Mouse (Mus musculus): ENCODE measurements around the gene Abcb6. TPM values are rescaled to one million over a fixed set of nuclear protein-coding genes. Genes with fewer than 3 reads are reported as not detected.
A peak's percentile ranks its signal among the peaks of the same experiment; 100 is the strongest.

Abcb6 gene
- polyA plus RNA-seq, 1 experiment from 2014 or later = 12.9 TPM

GRCm38 (mm10) chr1:75136293-75136692, 43.9 kb downstream of the Abcb6 start:
- no peaks in the 10 kb centered on the region for H3K9me3 ChIP-seq (ENCODE audit: control insufficient read depth, low read depth, low read length)
- peaks cover 34% of the 10 kb centered on the region for H3K36me3 ChIP-seq (ENCODE audit: control insufficient read depth, insufficient read depth, low read length)
- H3K9ac ChIP-seq (replicated peaks; ENCODE audit: low read depth, low read length) = no peak overlapping the region
- no peaks in the 10 kb centered on the region for H3K27me3 ChIP-seq (ENCODE audit: control insufficient read depth, insufficient read depth, low read length)
- H3K4me2 ChIP-seq (replicated peaks; ENCODE audit: low read depth, low read length) = no peak overlapping the region
- H3K4me1 ChIP-seq (ENCODE audit: control insufficient read depth, insufficient read depth, low read length) = peaks cover 6% of the 10 kb centered on the region; the same call in 1 of the 2 replicates
- no peak overlapping the region for H3K27ac ChIP-seq (ENCODE audit: low read length)
- WGBS = 60% methylated on average over 6 of the region's 6 CpGs
- no peak overlapping the region for H3K4me3 ChIP-seq (ENCODE audit: low read depth, low read length)
- no peak for ATAC-seq (ENCODE audit: insufficient number of reproducible peaks, insufficient read depth, low FRiP score, low read depth)

- Histone ChIP-seq H3K4me1 (ENCODE audit: control insufficient read depth, insufficient read depth, low read length) (no peaks in the 10 kb centered on the region), H3K9ac (replicated peaks; ENCODE audit: low read depth, low read length) (no peak within 1 kb of the TSS), H3K27me3 (ENCODE audit: control insufficient read depth, insufficient read depth, low read length) (no peaks in the 10 kb centered on the region), H3K9me3 (ENCODE audit: control insufficient read depth, low read depth, low read length) (no peaks in the 10 kb centered on the region), H3K4me3 (ENCODE audit: low read depth, low read length) (no peak within 1 kb of the TSS), H3K36me3 (ENCODE audit: control insufficient read depth, insufficient read depth, low read length) (peaks cover 24% of the 10 kb centered on the region; the same call in 1 of the 2 replicates), H3K27ac (ENCODE audit: low read length) (no peak within 1 kb of the TSS), H3K4me2 (replicated peaks; ENCODE audit: low read depth, low read length) (no peak within 1 kb of the TSS)
- no peak; the same call in 1 of the 2 replicates for ATAC-seq (ENCODE audit: insufficient number of reproducible peaks, insufficient read depth, low FRiP score, low read depth)
- WGBS = 49% methylated on average over 12 of the region's 12 CpGs
Measured at GRCm38 (mm10) chr1:75133421-75134207, 46.6 kb downstream of the Abcb6 start, which contains the start of gene Slc23a3. TSS of gene Slc23a3 (minus strand) at chr1:75133890.

GRCm38 (mm10) chr1:75128641-75129040, 51.6 kb downstream of the Abcb6 start:
- no peaks in the 10 kb centered on the region for H3K9me3 ChIP-seq (ENCODE audit: control insufficient read depth, low read depth, low read length)
- ATAC-seq (ENCODE audit: insufficient number of reproducible peaks, insufficient read depth, low FRiP score, low read depth) = no peak
- H3K36me3 ChIP-seq (ENCODE audit: control insufficient read depth, insufficient read depth, low read length) = no peaks in the 10 kb centered on the region
- peaks cover 6% of the 10 kb centered on the region; the same call in 1 of the 2 replicates for H3K4me1 ChIP-seq (ENCODE audit: control insufficient read depth, insufficient read depth, low read length)
- H3K4me3 ChIP-seq (ENCODE audit: low read depth, low read length) = no peak overlapping the region
- no peak overlapping the region for H3K9ac ChIP-seq (replicated peaks; ENCODE audit: low read depth, low read length)
- no peak overlapping the region for H3K27ac ChIP-seq (ENCODE audit: low read length)
- no peak overlapping the region for H3K4me2 ChIP-seq (replicated peaks; ENCODE audit: low read depth, low read length)
- no peaks in the 10 kb centered on the region for H3K27me3 ChIP-seq (ENCODE audit: control insufficient read depth, insufficient read depth, low read length)
- WGBS = 74% methylated on average over 3 of the region's 3 CpGs

- Histone ChIP-seq H3K27ac (ENCODE audit: low read length) (peak overlapping the region; percentile 94), H3K4me2 (replicated peaks; ENCODE audit: low read depth, low read length) (peak overlapping the region; percentile 41), H3K27me3 (ENCODE audit: control insufficient read depth, insufficient read depth, low read length) (no peaks in the 10 kb centered on the region), H3K9ac (replicated peaks; ENCODE audit: low read depth, low read length) (no peak overlapping the region), H3K4me3 (ENCODE audit: low read depth, low read length) (peak overlapping the region; percentile 27), H3K9me3 (ENCODE audit: control insufficient read depth, low read depth, low read length) (no peaks in the 10 kb centered on the region), H3K36me3 (ENCODE audit: control insufficient read depth, insufficient read depth, low read length) (no peaks in the 10 kb centered on the region), H3K4me1 (ENCODE audit: control insufficient read depth, insufficient read depth, low read length) (peaks cover 6% of the 10 kb centered on the region; the same call in 1 of the 2 replicates)
- ATAC-seq (ENCODE audit: insufficient number of reproducible peaks, insufficient read depth, low FRiP score, low read depth) = no peak
- 27% methylated on average over 5 of the region's 5 CpGs for WGBS
Measured at GRCm38 (mm10) chr1:75125418-75125817, 54.8 kb downstream of the Abcb6 start.

GRCm38 (mm10) chr1:75124346-75125321, 55.6 kb downstream of the Abcb6 start, which contains the start of gene Nhej1:
TSS of gene Nhej1 (minus strand) at chr1:75125200.
- no peaks in the 10 kb centered on the region for H3K36me3 ChIP-seq (ENCODE audit: control insufficient read depth, insufficient read depth, low read length)
- no peaks in the 10 kb centered on the region for H3K27me3 ChIP-seq (ENCODE audit: control insufficient read depth, insufficient read depth, low read length)
- peak within 1 kb of the TSS; percentile 46 for H3K4me2 ChIP-seq (replicated peaks; ENCODE audit: low read depth, low read length)
- H3K4me1 ChIP-seq (ENCODE audit: control insufficient read depth, insufficient read depth, low read length) = peaks cover 6% of the 10 kb centered on the region; the same call in 1 of the 2 replicates
- peak within 1 kb of the TSS; percentile 94 for H3K27ac ChIP-seq (ENCODE audit: low read length)
- no peaks in the 10 kb centered on the region for H3K9me3 ChIP-seq (ENCODE audit: control insufficient read depth, low read depth, low read length)
- peak; percentile 95 for ATAC-seq (ENCODE audit: insufficient number of reproducible peaks, insufficient read depth, low FRiP score, low read depth)
- H3K9ac ChIP-seq (replicated peaks; ENCODE audit: low read depth, low read length) = peak within 1 kb of the TSS; percentile 33; the same call in 1 of the 2 replicates
- 1% methylated on average over 56 of the region's 56 CpGs for WGBS
- H3K4me3 ChIP-seq (ENCODE audit: low read depth, low read length) = peak within 1 kb of the TSS; percentile 27

- no peaks in the 10 kb centered on the region for H3K9me3 ChIP-seq (ENCODE audit: control insufficient read depth, low read depth, low read length)
- H3K36me3 ChIP-seq (ENCODE audit: control insufficient read depth, insufficient read depth, low read length) = no peaks in the 10 kb centered on the region
- H3K4me2 ChIP-seq (replicated peaks; ENCODE audit: low read depth, low read length) = no peak overlapping the region
- H3K9ac ChIP-seq (replicated peaks; ENCODE audit: low read depth, low read length) = no peak overlapping the region
- no peak overlapping the region for H3K27ac ChIP-seq (ENCODE audit: low read length)
- H3K4me1 ChIP-seq (ENCODE audit: control insufficient read depth, insufficient read depth, low read length) = peaks cover 6% of the 10 kb centered on the region; the same call in 1 of the 2 replicates
- ATAC-seq (ENCODE audit: insufficient number of reproducible peaks, insufficient read depth, low FRiP score, low read depth) = no peak
- WGBS = 76% methylated on average over 3 of the region's 3 CpGs
- no peak overlapping the region for H3K4me3 ChIP-seq (ENCODE audit: low read depth, low read length)
- H3K27me3 ChIP-seq (ENCODE audit: control insufficient read depth, insufficient read depth, low read length) = no peaks in the 10 kb centered on the region
Measured at GRCm38 (mm10) chr1:75122211-75122610, 58.0 kb downstream of the Abcb6 start.

Small RNA genes within 50 kb of the gene (microRNA-seq; reads per million reads assigned to microRNA genes)
- not detected for gene Gm27943

Other genes with a start within 250 kb of the Abcb6 start
- gene Cfap65, start 244.8 kb downstream of the Abcb6 start, polyA plus RNA-seq (2014; fragmentation: Nextera tagmentation; extraction: Ambion mirVana) = not detected in 2 replicates
- gene Ihh, start 228.7 kb downstream of the Abcb6 start, polyA plus RNA-seq (2014; fragmentation: Nextera tagmentation; extraction: Ambion mirVana) = 29.2 and 30.2 TPM in 2 replicates
- 7.2 and 9.7 TPM in 2 replicates for gene Nhej1, start 55.2 kb downstream of the Abcb6 start, polyA plus RNA-seq (2014; fragmentation: Nextera tagmentation; extraction: Ambion mirVana)
- gene Slc23a3, start 46.5 kb downstream of the Abcb6 start, polyA plus RNA-seq (2014; fragmentation: Nextera tagmentation; extraction: Ambion mirVana) = 0.42 and 0.91 TPM in 2 replicates
- gene Cnppd1, start 37.7 kb downstream of the Abcb6 start, polyA plus RNA-seq (2014; fragmentation: Nextera tagmentation; extraction: Ambion mirVana) = 37.1 and 40.5 TPM in 2 replicates
- 47.7 and 51.8 TPM in 2 replicates for gene Retreg2, start 37.6 kb downstream of the Abcb6 start, polyA plus RNA-seq (2014; fragmentation: Nextera tagmentation; extraction: Ambion mirVana)
- 41.0 and 43.4 TPM in 2 replicates for gene Zfand2b, start 11.7 kb downstream of the Abcb6 start, polyA plus RNA-seq (2014; fragmentation: Nextera tagmentation; extraction: Ambion mirVana)
- 22.1 and 23.0 TPM in 2 replicates for gene Ankzf1, start 11.8 kb upstream of the Abcb6 start, polyA plus RNA-seq (2014; fragmentation: Nextera tagmentation; extraction: Ambion mirVana)
- gene Atg9a, start 11.8 kb upstream of the Abcb6 start, polyA plus RNA-seq (2014; fragmentation: Nextera tagmentation; extraction: Ambion mirVana) = 23.2 and 27.2 TPM in 2 replicates
- gene Glb1l, start 30.4 kb upstream of the Abcb6 start, polyA plus RNA-seq (2014; fragmentation: Nextera tagmentation; extraction: Ambion mirVana) = 22.4 and 29.6 TPM in 2 replicates
- gene Stk16, start 30.4 kb upstream of the Abcb6 start, polyA plus RNA-seq (2014; fragmentation: Nextera tagmentation; extraction: Ambion mirVana) = 123 TPM in 2 replicates
- 59.9 and 69.1 TPM in 2 replicates for gene Tuba4a, start 39.5 kb upstream of the Abcb6 start, polyA plus RNA-seq (2014; fragmentation: Nextera tagmentation; extraction: Ambion mirVana)
- gene A630095N17Rik, start 51.7 kb upstream of the Abcb6 start, polyA plus RNA-seq (2014; fragmentation: Nextera tagmentation; extraction: Ambion mirVana) = not detected in 2 replicates
- 14.3 and 14.4 TPM in 2 replicates for gene Dnajb2, start 56.0 kb upstream of the Abcb6 start, polyA plus RNA-seq (2014; fragmentation: Nextera tagmentation; extraction: Ambion mirVana)
- 2.4 and 2.9 TPM in 2 replicates for gene Ptprn, start 84.1 kb upstream of the Abcb6 start, polyA plus RNA-seq (2014; fragmentation: Nextera tagmentation; extraction: Ambion mirVana)
- gene Resp18, start 98.0 kb upstream of the Abcb6 start, polyA plus RNA-seq (2014; fragmentation: Nextera tagmentation; extraction: Ambion mirVana) = 8.1 and 9.8 TPM in 2 replicates
- gene Dnpep, start 137.6 kb upstream of the Abcb6 start, polyA plus RNA-seq (2014; fragmentation: Nextera tagmentation; extraction: Ambion mirVana) = 126 and 127 TPM in 2 replicates
- gene Des, start 179.9 kb upstream of the Abcb6 start, polyA plus RNA-seq (2014; fragmentation: Nextera tagmentation; extraction: Ambion mirVana) = 43.7 and 51.0 TPM in 2 replicates
- gene Speg, start 194.9 kb upstream of the Abcb6 start, polyA plus RNA-seq (2014; fragmentation: Nextera tagmentation; extraction: Ambion mirVana) = 53.8 and 54.9 TPM in 2 replicates